Mouse (Mus musculus): ENCODE data around the gene Mfap2. TPM values are rescaled to one million over a fixed set of nuclear protein-coding genes. Genes with fewer than 3 reads are reported as not detected.

Gene Mfap2
- not detected for polyA plus RNA-seq (2017; shearing (Covaris generic))

DNA sequence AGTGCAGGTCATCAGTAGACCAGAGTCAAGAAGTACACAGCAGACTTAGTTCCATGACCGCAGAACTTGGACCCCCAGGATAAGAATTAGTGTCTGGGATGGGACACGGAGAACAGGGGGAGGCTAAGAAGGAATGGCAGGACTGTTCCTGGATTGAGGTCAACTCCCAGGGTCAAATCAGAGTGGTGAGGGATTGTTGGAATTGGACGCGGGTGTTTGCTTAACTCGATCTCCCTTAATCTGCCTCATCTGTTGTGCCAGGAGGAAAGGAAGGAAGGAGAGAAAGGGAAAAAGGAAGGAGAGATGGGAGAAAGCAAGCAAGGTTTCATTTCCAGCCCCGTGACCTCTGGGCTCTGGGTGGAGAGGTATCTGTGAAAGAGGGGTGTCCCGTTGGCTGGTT is at the start of gene Mfap2:
Gene Mfap2, plus strand, starts transcription at position 301 of the 400 bp plus-strand sequence.

GRCm38 (mm10) chr4:140960781-140961466 is 49.3 kb upstream of the Mfap2 start, which contains the start of gene Sdhb:
Sdhb (plus strand) TSS chr4:140961203.

GRCm38 (mm10) chr4:140986711-140987395 is 23.4 kb upstream of the Mfap2 start, which contains the start of gene Atp13a2:
Atp13a2 (plus strand) TSS chr4:140986873.

DNA sequence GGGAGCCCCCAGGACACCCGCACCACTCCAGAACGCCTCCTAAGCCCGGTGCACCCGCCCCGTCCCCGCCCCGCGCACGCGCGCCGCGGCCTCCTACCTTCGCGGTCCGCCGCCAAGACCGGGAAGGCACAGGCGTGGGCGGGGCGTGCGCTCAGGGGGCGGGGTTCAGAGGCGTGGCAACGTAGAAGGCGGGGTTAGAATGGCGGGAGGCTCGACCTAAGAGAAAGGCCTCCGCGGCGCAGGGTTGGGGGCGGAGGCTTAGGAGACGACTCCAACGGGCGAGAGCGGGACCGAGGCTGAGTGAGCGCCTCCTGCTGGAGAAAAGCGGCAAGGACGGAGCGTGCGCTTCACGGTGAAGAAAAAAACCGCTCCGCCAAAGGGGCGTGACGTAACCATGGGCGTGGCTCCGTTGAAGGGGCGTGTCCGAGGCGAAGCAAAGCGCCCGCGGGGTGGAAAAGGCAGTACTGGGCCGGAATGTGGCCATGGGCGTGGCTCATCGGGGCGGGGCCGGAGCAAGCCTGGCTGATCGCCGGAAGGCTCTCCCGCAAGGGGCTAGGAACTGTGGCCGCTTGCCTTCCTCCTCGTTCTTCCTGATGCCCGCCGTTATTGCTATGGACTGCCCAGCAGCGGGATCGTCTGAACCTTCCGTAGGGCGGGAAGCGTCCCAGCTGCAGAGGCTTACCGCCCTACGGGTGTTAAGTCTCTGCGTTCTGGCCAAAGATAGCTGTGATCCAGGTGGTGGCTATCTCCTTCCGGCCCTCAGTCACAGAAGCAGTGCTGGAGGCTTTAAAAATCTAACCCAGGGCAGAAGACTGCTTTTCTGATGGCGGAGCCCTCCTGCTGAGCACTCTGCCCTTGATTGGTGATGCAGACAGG is 50.4 kb downstream of the Mfap2 start, which contains the start of gene Crocc:
Gene Crocc, minus strand, starts transcription at position 125 of the 876 bp plus-strand sequence.

Other genes starting within 250 kb of the Mfap2 start
- 2.1 TPM for gene Padi4, start 236.2 kb upstream of the Mfap2 start, polyA plus RNA-seq (2017; shearing (Covaris generic))
- not detected for gene Padi3, start 199.8 kb upstream of the Mfap2 start, polyA plus RNA-seq (2017; shearing (Covaris generic))
- gene Padi1, start 164.6 kb upstream of the Mfap2 start, polyA plus RNA-seq (2017; shearing (Covaris generic)): 0.28 TPM
- gene Padi2, start 104.1 kb upstream of the Mfap2 start, polyA plus RNA-seq (2017; shearing (Covaris generic)): 18.4 TPM
- gene Sdhb, start 49.2 kb upstream of the Mfap2 start, polyA plus RNA-seq (2017; shearing (Covaris generic)): 302 TPM
- 12.8 TPM for gene Atp13a2, start 23.5 kb upstream of the Mfap2 start, polyA plus RNA-seq (2017; shearing (Covaris generic))
- 0.65 TPM for gene Crocc, start 50.1 kb downstream of the Mfap2 start, polyA plus RNA-seq (2017; shearing (Covaris generic))
- gene Necap2, start 67.9 kb downstream of the Mfap2 start, polyA plus RNA-seq (2017; shearing (Covaris generic)): 169 TPM
- not detected for gene Spata21, start 77.9 kb downstream of the Mfap2 start, polyA plus RNA-seq (2017; shearing (Covaris generic))
- 70.2 TPM for gene Szrd1, start 129.4 kb downstream of the Mfap2 start, polyA plus RNA-seq (2017; shearing (Covaris generic))
- 21.2 TPM for gene Fbxo42, start 137.5 kb downstream of the Mfap2 start, polyA plus RNA-seq (2017; shearing (Covaris generic))
- 4.7 TPM for gene Rsg1, start 203.5 kb downstream of the Mfap2 start, polyA plus RNA-seq (2017; shearing (Covaris generic))
- gene Arhgef19, start 229.1 kb downstream of the Mfap2 start, polyA plus RNA-seq (2017; shearing (Covaris generic)): not detected